Mouse (Mus musculus) CH12.LX (cell line): ENCODE results near the gene Sf3b2.

Source experiments
- CTCF ChIP-seq, 2 experiments: IDR thresholded peaks in 1 of 2; conservative IDR thresholded peaks in 1 of 2; 2 replicates each; pipeline ENCODE4 v1.5.1; 2011 to 2012; ENCODE audit warnings: low read depth in 2 of 2, low read length in 2 of 2, improper control_type of control experiment in 1 of 2, inconsistent platforms in 1 of 2, mild to moderate bottlenecking in 1 of 2, moderate library complexity in 1 of 2
- ELF1 ChIP-seq: IDR thresholded peaks from 2 replicates; pipeline ENCODE4 v1.6.1; 2014; ENCODE audit warnings: low read depth, mild to moderate bottlenecking, inconsistent platforms, low read length, improper control_type of control experiment
- EP300 ChIP-seq: IDR thresholded peaks from 2 replicates; pipeline ENCODE4 v1.6.1; 2011; ENCODE audit warnings: low read length, improper control_type of control experiment
- ETS1 ChIP-seq: conservative IDR thresholded peaks from 2 replicates; pipeline ENCODE4 v1.6.1; 2012; ENCODE audit warnings: low read depth, mild to moderate bottlenecking, inconsistent platforms, low read length, improper control_type of control experiment, moderate library complexity
- HCFC1 ChIP-seq: IDR thresholded peaks from 2 replicates; pipeline ENCODE4 v1.6.1; 2012; ENCODE audit warnings: low read depth, mild to moderate bottlenecking, inconsistent platforms, low read length, improper control_type of control experiment
- MAX ChIP-seq: IDR thresholded peaks from 2 replicates; pipeline ENCODE4 v1.6.1; 2011; ENCODE audit warnings: low read length, improper control_type of control experiment
- MXI1 ChIP-seq: IDR thresholded peaks from 2 replicates; pipeline ENCODE4 v1.6.1; 2011; ENCODE audit warnings: mild to moderate bottlenecking, low read depth, low read length, improper control_type of control experiment
- MYC ChIP-seq: IDR thresholded peaks from 2 replicates; pipeline ENCODE4 v1.6.1; 2011; ENCODE audit warnings: low read depth, mild to moderate bottlenecking, improper control_type of control experiment, low read length
- NELFE ChIP-seq: IDR thresholded peaks from 2 replicates; pipeline ENCODE4 v1.6.1; 2011; ENCODE audit warnings: low read depth, low read length, improper control_type of control experiment
- POLR2A ChIP-seq: IDR thresholded peaks from 2 replicates; pipeline ENCODE4 v1.6.1; 2011; ENCODE audit warnings: low read depth, mild to moderate bottlenecking, improper control_type of control experiment, low read length
- POLR2AphosphoS2 ChIP-seq: IDR thresholded peaks from 2 replicates; pipeline ENCODE4 v1.6.1; 2011; ENCODE audit warnings: low read depth, low read length, improper control_type of control experiment
- RCOR1 ChIP-seq: conservative IDR thresholded peaks from 2 replicates; pipeline ENCODE4 v1.6.1; 2012; ENCODE audit warnings: low read depth, mild to moderate bottlenecking, inconsistent platforms, low read length, improper control_type of control experiment
- USF1 ChIP-seq: IDR thresholded peaks from 2 replicates; pipeline ENCODE4 v1.6.1; 2014; ENCODE audit warnings: low read depth, mild to moderate bottlenecking, inconsistent platforms, low read length, improper control_type of control experiment
- ZMIZ1 ChIP-seq: IDR thresholded peaks from 2 replicates; pipeline ENCODE4 v1.6.1; 2012; ENCODE audit warnings: low read depth, mild to moderate bottlenecking, inconsistent platforms, low read length, improper control_type of control experiment

GRCm38 (mm10) chr19:5257140-5257539 is 38.1 kb downstream of the Sf3b2 start:
- TF ChIP-seq ZMIZ1 (no peak), MYC (no peak), ELF1 (no peak), EP300 (peak; percentile 31; the same call in 1 of the 2 replicates), CTCF (conservative IDR thresholded peaks at IDR 0.05 in 1 of 2, IDR thresholded peaks at IDR 0.05 in 1 of 2; ENCODE audit: low read depth in 2 of 2, low read length in 2 of 2) (no peak), ETS1 (no peak), NELFE (no peak), POLR2A (no peak), MAX (no peak), RCOR1 (no peak), POLR2AphosphoS2 (no peak), MXI1 (no peak), HCFC1 (no peak), USF1 (no peak)
